Mouse (Mus musculus) spleen, adult 2 months (tissue): ENCODE results near the gene Ptprk. TPM values are rescaled to one million over a fixed set of nuclear protein-coding genes. Genes with fewer than 3 reads are reported as not detected.
A peak's percentile ranks its signal among the peaks of the same experiment; 100 is the strongest.

Experiments used
- DNase-seq, 2 experiments: peaks; one replicate each; pipeline versions ENCODE4 v3.0.0 to v3.0.0-alpha.2; 2012 to 2021; ENCODE audit warnings: low spot score in 2 of 2, low read depth in 1 of 2
- H3K27ac ChIP-seq: fragments of 200-500 bp; 2 replicates; pipeline ENCODE4 v1.5.1; 2012; ENCODE audit warnings: low read length, inconsistent platforms; ENCODE audit not compliant: insufficient read depth
- H3K27me3 ChIP-seq: fragments of 200-500 bp; 2 replicates; pipeline ENCODE4 v1.6.1; 2012; ENCODE audit warnings: mild to moderate bottlenecking, moderate library complexity, low read length, inconsistent platforms; ENCODE audit not compliant: control insufficient read depth, insufficient read depth
- H3K36me3 ChIP-seq: fragments of 200-500 bp; 2 replicates; pipeline ENCODE4 v1.6.1; 2012; ENCODE audit warnings: mild to moderate bottlenecking, low read length, inconsistent platforms; ENCODE audit not compliant: control insufficient read depth, insufficient read depth
- H3K4me1 ChIP-seq: fragments of 200-500 bp; 2 replicates; pipeline ENCODE4 v1.6.1; 2011; ENCODE audit warnings: inconsistent platforms; ENCODE audit not compliant: control insufficient read depth, insufficient read depth, insufficient read length
- H3K4me3 ChIP-seq: fragments of 200-500 bp; 2 replicates; pipeline ENCODE4 v1.5.1; 2011; ENCODE audit warnings: mild to moderate bottlenecking, inconsistent platforms; ENCODE audit not compliant: insufficient read depth, insufficient read length; ENCODE audit errors: extremely low read depth
- CTCF ChIP-seq: fragments of 200-500 bp; IDR thresholded peaks from 2 replicates; pipeline ENCODE4 v1.5.1; 2011; ENCODE audit warnings: mild to moderate bottlenecking, inconsistent platforms; ENCODE audit not compliant: insufficient read depth, insufficient read length, insufficient replicate concordance; ENCODE audit errors: extremely low read depth
- POLR2A ChIP-seq: fragments of 200-500 bp; IDR thresholded peaks from 2 replicates; pipeline ENCODE4 v1.6.1; 2011; ENCODE audit warnings: low read depth, low read length, inconsistent platforms
- WGBS: fragments of 180-500 bp; shearing (Covaris S2); methylation state at CpG from one replicate; pipeline ENCODE4 v1.1.7; 2018; 5-methylcytosine and 5-hydroxymethylcytosine counted together
- polyA plus RNA-seq: library from polyadenylated mRNA; depleted of rRNA; stranded (reverse); fragments of >200 nt; gene quantifications from 2 replicates; pipeline ENCODE4 v1.2.3, GENCODE M21; 2012

Gene Ptprk
- polyA plus RNA-seq, 1 experiment = 1.6 TPM

DNA sequence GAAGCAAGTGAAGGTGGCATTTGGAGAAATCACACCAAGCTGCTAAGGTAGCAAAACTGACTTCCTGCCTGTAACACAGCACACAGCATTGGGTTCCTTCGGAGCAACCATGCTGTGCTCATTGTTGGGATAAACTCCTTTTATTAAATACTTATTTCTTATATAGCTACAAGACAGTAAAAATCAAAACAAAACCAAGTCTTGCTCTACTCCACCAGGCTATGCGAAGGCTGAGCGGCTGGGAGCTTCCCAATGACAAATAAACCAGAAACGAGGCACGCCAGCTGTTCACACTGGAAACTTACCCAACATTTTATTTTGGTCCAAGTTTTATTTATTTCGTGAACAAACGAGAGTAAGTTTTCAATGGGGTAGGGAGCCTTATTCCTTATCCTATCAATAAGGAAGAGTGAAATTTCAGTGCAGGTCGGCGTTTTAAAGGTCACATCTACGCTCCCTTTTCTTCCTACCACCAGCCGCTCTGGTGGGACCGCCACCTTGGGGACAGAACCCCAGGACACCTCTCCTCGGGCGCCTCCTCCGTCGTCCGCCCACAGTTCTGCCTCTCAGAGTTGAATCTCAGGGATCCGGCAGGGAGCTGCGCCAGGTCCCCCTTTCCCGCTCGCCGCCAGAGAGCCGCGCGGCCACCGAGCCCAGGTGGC lies 498 bp upstream of the Ptprk start:
- no peaks in the 10 kb centered on the region; the same call in 1 of the 2 replicates for H3K4me1 ChIP-seq
- no peak for DNase-seq
- TF ChIP-seq CTCF = no peak
- no peak for TF ChIP-seq POLR2A
- H3K4me3 ChIP-seq = peak overlapping the region; percentile 40; the same call in 1 of the 2 replicates
- H3K36me3 ChIP-seq = no peaks in the 10 kb centered on the region
- peaks cover 2% of the 10 kb centered on the region; the same call in 1 of the 2 replicates for H3K27me3 ChIP-seq
- H3K27ac ChIP-seq = 0 out of 2 replicates have a peak overlapping the region, but pooled peaks have one; percentile 22
- WGBS = 1% methylated on average over 26 of the region's 26 CpGs

DNA sequence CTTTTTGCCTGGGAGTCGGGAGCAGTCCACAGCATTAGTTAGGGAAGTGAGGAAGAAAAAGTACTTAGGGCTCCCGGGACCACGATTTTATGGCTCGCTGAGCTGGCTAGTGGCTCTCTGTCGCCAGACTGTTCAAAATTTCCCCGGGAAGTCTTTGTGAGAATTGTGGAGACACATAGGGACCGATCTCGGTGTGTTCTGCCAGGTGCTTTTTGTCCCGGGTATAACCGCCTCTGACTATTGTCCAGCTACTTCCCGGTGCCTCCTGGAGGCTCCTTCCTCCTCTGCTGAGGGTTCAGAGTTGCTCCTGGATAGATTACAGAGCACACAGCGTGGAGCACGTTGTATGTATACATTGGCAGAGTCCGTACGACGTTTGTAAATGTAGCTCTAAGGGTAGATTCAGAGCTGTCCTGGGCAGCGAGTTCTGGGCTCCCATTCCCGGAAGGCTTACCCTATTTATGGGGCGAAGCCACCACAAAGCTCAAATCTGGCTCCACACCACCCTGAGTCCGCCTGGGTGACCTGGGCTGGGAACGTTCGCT lies 943 bp downstream of the Ptprk start:
- 3% methylated on average over 22 of the region's 22 CpGs for WGBS
- H3K4me3 ChIP-seq = peak overlapping the region; percentile 46; the same call in 1 of the 2 replicates
- H3K4me1 ChIP-seq = no peaks in the 10 kb centered on the region; the same call in 1 of the 2 replicates
- peaks cover 2% of the 10 kb centered on the region; the same call in 1 of the 2 replicates for H3K27me3 ChIP-seq
- H3K36me3 ChIP-seq = no peaks in the 10 kb centered on the region
- DNase-seq = no peak
- no peak for TF ChIP-seq CTCF
- TF ChIP-seq POLR2A = no peak
- H3K27ac ChIP-seq = no peak overlapping the region

DNA sequence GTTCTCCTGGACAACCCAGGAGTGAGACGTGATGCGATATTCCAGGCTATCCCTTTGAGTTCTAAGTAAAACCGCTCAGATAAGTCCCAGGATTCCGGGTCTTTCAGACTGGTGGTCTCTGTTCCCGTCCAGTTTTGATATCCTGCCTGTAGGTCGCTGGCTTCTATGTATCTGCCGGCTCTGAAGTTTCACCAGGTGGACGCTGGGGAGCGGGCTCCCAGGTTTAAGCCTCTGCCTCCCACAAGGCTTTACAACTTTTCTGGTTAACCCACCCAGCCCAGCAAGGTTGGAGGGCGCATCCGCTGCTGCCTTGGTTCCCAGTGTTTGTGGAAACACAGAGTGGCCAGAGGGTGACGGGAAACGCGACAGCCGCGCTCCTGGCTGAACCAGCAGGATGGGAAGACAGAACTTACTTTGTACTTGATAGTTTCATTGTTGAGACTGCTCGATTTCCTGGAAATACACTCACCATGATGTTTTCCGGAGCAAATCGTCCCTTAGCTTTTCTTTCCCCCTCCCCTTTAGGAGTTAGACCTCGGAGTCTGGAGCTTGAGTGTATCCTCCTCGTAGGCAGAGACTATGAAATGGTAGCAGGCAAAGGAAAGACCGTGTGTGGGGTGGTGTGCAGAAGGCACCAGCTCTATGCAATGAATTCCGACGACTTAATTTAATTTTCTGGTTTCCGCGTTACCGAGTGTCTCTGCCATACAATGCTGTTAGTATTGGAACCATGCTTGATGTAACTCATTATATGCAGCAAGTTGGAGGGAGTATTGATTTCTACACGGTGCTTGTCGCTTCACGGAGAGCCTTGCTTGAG lies 1.6 kb downstream of the Ptprk start:
- 14% methylated on average over 30 of the region's 30 CpGs for WGBS
- DNase-seq = no peak
- TF ChIP-seq CTCF = no peak
- no peak for TF ChIP-seq POLR2A
- H3K27me3 ChIP-seq = peaks cover 2% of the 10 kb centered on the region; the same call in 1 of the 2 replicates
- no peaks in the 10 kb centered on the region; the same call in 1 of the 2 replicates for H3K4me1 ChIP-seq
- H3K27ac ChIP-seq = no peak overlapping the region
- H3K4me3 ChIP-seq = peak overlapping the region; percentile 46; the same call in 1 of the 2 replicates
- no peaks in the 10 kb centered on the region for H3K36me3 ChIP-seq

DNA sequence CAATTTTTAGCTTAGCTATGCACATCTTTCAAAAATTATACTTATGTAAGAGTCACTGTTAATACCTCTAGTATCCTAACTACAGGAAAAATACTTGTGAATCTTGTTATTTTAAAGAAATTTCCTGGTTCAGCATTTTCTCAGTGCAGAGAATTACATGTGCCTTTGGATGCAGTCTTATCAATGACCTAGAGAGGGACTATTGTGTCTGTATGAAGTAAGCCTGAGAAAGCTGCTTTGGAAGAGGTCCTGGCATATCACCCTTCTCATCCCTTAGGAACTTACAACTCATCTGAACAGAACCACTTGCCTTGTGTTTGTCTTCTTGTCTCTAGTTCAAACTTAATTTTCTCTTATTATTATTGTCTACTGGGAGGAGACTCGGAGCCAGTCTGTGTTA lies 3.6 kb downstream of the Ptprk start:
- TF ChIP-seq POLR2A = no peak
- no peak for TF ChIP-seq CTCF
- no peaks in the 10 kb centered on the region for H3K36me3 ChIP-seq
- WGBS = 84% methylated on average over 1 of the region's 1 CpGs
- DNase-seq = no peak
- H3K27ac ChIP-seq = no peak overlapping the region
- H3K27me3 ChIP-seq = peaks cover 2% of the 10 kb centered on the region; the same call in 1 of the 2 replicates
- no peaks in the 10 kb centered on the region; the same call in 1 of the 2 replicates for H3K4me1 ChIP-seq
- H3K4me3 ChIP-seq = no peak overlapping the region

DNA sequence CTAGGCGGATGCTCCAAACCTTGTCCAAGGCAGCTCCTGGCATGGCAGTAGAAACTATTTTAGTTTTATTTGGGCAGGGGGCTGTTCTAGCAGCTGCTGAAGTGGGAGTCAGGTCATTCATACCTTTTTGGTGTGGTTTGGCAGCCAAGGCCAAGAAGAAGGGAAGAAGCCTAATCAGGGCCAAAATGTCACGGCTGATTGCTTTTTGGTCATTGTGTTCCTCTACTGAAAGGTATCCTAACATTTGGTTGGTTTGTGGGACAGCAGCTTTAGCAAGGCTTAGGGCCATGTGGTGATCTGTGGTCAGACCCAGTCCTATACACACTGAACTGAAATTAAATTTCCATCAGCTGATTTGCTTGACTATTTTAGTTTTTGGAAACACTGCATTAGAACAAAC lies 6.6 kb downstream of the Ptprk start:
- no peak overlapping the region for H3K4me3 ChIP-seq
- no peak for DNase-seq
- H3K27me3 ChIP-seq = no peaks in the 10 kb centered on the region
- TF ChIP-seq CTCF = no peak
- no peak for TF ChIP-seq POLR2A
- no peaks in the 10 kb centered on the region for H3K36me3 ChIP-seq
- H3K4me1 ChIP-seq = no peaks in the 10 kb centered on the region
- WGBS = 93% methylated on average over 2 of the region's 2 CpGs
- no peak overlapping the region for H3K27ac ChIP-seq

DNA sequence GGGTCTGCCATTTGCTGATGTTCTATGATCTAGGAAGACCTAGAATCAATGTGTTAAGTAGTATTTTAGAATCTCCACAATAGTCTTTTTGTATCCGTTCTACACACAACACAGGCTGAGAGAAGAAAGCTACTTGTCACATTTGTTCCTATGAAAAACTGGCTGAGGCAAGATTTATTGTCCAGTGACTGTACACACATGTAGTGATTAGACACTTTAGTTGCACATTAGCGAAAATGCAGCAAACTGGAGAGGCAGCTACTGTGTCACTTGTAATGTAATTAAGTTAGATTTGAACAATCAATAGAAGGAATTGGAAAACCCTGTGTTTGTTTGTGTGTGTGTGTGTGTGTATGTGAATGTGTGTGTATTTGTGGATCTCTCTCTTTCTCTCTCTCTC lies 8.6 kb downstream of the Ptprk start:
- 90% methylated on average over 2 of the region's 2 CpGs for WGBS
- DNase-seq = no peak
- Histone ChIP-seq H3K27me3 (no peaks in the 10 kb centered on the region), H3K4me3 (no peak overlapping the region), H3K4me1 (no peaks in the 10 kb centered on the region), H3K36me3 (no peaks in the 10 kb centered on the region), H3K27ac (no peak overlapping the region)
- TF ChIP-seq CTCF (no peak), POLR2A (no peak)
